Mouse (Mus musculus) CH12.LX (cell line): ENCODE data around the gene Agl. TPM values are rescaled to one million over a fixed set of nuclear protein-coding genes. Genes with fewer than 3 reads are reported as not detected.

ENCODE experiments used
- DNase-seq: peaks from one replicate; pipeline ENCODE4 v3.0.0-alpha.2; 2013; ENCODE audit errors: extremely low read depth
- H3K27ac ChIP-seq: 2 replicates; pipeline ENCODE4 v1.5.1; 2012; ENCODE audit warnings: low read depth, mild to moderate bottlenecking, control low read depth, moderate library complexity; ENCODE audit not compliant: insufficient read depth
- H3K27me3 ChIP-seq: replicated peaks from 2 replicates; pipeline ENCODE3; 2012; ENCODE audit warnings: inconsistent platforms
- H3K36me3 ChIP-seq, 2 experiments: replicated peaks in 1 of 2; 2 replicates each; pipeline versions ENCODE3 to v1.6.1; 2012; ENCODE audit warnings: inconsistent platforms in 1 of 2, low read length in 1 of 2, mild to moderate bottlenecking in 1 of 2, mixed read lengths in 1 of 2, moderate library complexity in 1 of 2; ENCODE audit not compliant: control insufficient read depth in 1 of 2, insufficient read depth in 1 of 2
- H3K4me1 ChIP-seq, 2 experiments: 2 replicates each; pipeline ENCODE4 v1.6.1; 2012; ENCODE audit warnings: inconsistent platforms in 1 of 2, moderate library complexity in 1 of 2; ENCODE audit not compliant: insufficient read depth in 2 of 2, control insufficient read depth in 1 of 2
- H3K4me2 ChIP-seq: 2 replicates; pipeline ENCODE4 v1.6.1; 2012; ENCODE audit warnings: low read depth, mild to moderate bottlenecking, control low read depth; ENCODE audit not compliant: poor library complexity, insufficient read depth, severe bottlenecking
- H3K4me3 ChIP-seq, 3 experiments: fragments of 150-350 bp in 1 of 3; sonication (generic) in 1 of 3; replicated peaks in 1 of 3; 2 replicates each; pipeline versions ENCODE3 to v1.5.1; 2011 to 2012; ENCODE audit warnings: low read depth in 2 of 3, low read length in 2 of 3, mild to moderate bottlenecking in 2 of 3, moderate library complexity in 2 of 3, control low read depth in 1 of 3, improper control_type of control experiment in 1 of 3, inconsistent platforms in 1 of 3, mixed read lengths in 1 of 3; ENCODE audit not compliant: poor library complexity in 1 of 3
- H3K79me2 ChIP-seq: replicated peaks from 2 replicates; pipeline ENCODE4 v1.6.1; 2012; ENCODE audit warnings: mild to moderate bottlenecking, moderate library complexity; ENCODE audit not compliant: control insufficient read depth, poor library complexity, insufficient read depth, severe bottlenecking; ENCODE audit errors: extremely low read depth
- H3K9ac ChIP-seq: 2 replicates; pipeline ENCODE4 v1.6.1; 2012; ENCODE audit warnings: low read depth, mild to moderate bottlenecking, control low read depth, moderate library complexity; ENCODE audit not compliant: insufficient read depth
- H3K9me3 ChIP-seq: replicated peaks from 2 replicates; pipeline ENCODE3; 2012; ENCODE audit warnings: low read length, inconsistent platforms, mixed read lengths
- BHLHE40 ChIP-seq: IDR thresholded peaks from 2 replicates; pipeline ENCODE4 v1.6.1; 2011; ENCODE audit warnings: mild to moderate bottlenecking, low read depth, low read length, improper control_type of control experiment
- CHD1 ChIP-seq: IDR thresholded peaks from 2 replicates; pipeline ENCODE4 v1.6.1; 2012; ENCODE audit warnings: low read depth, low read length, improper control_type of control experiment, inconsistent platforms
- CHD2 ChIP-seq: IDR thresholded peaks from 2 replicates; pipeline ENCODE4 v1.6.1; 2011; ENCODE audit warnings: low read length, improper control_type of control experiment
- CTCF ChIP-seq, 2 experiments: IDR thresholded peaks in 1 of 2; conservative IDR thresholded peaks in 1 of 2; 2 replicates each; pipeline ENCODE4 v1.5.1; 2011 to 2012; ENCODE audit warnings: low read depth in 2 of 2, low read length in 2 of 2, improper control_type of control experiment in 1 of 2, inconsistent platforms in 1 of 2, mild to moderate bottlenecking in 1 of 2, moderate library complexity in 1 of 2
- E2F4 ChIP-seq: IDR thresholded peaks from 2 replicates; pipeline ENCODE4 v1.6.1; 2011; ENCODE audit warnings: low read depth, low read length, improper control_type of control experiment; ENCODE audit not compliant: insufficient replicate concordance
- ELF1 ChIP-seq: IDR thresholded peaks from 2 replicates; pipeline ENCODE4 v1.6.1; 2014; ENCODE audit warnings: low read depth, mild to moderate bottlenecking, inconsistent platforms, low read length, improper control_type of control experiment
- EP300 ChIP-seq: IDR thresholded peaks from 2 replicates; pipeline ENCODE4 v1.6.1; 2011; ENCODE audit warnings: low read length, improper control_type of control experiment
- ETS1 ChIP-seq: conservative IDR thresholded peaks from 2 replicates; pipeline ENCODE4 v1.6.1; 2012; ENCODE audit warnings: low read depth, mild to moderate bottlenecking, inconsistent platforms, low read length, improper control_type of control experiment, moderate library complexity
- GABPA ChIP-seq: IDR thresholded peaks from 2 replicates; pipeline ENCODE4 v1.6.1; 2012; ENCODE audit warnings: low read depth, low read length, improper control_type of control experiment, inconsistent platforms; ENCODE audit not compliant: insufficient replicate concordance
- HCFC1 ChIP-seq: IDR thresholded peaks from 2 replicates; pipeline ENCODE4 v1.6.1; 2012; ENCODE audit warnings: low read depth, mild to moderate bottlenecking, inconsistent platforms, low read length, improper control_type of control experiment
- IRF4 ChIP-seq: IDR thresholded peaks from 2 replicates; pipeline ENCODE4 v1.6.1; 2014; ENCODE audit warnings: low read depth, mild to moderate bottlenecking, inconsistent platforms, low read length, improper control_type of control experiment
- JUN ChIP-seq: IDR thresholded peaks from 2 replicates; pipeline ENCODE4 v1.6.1; 2011; ENCODE audit warnings: low read depth, mild to moderate bottlenecking, low read length, improper control_type of control experiment, moderate library complexity; ENCODE audit not compliant: insufficient read depth
- JUND ChIP-seq: conservative IDR thresholded peaks from 2 replicates; pipeline ENCODE4 v1.6.1; 2011; ENCODE audit warnings: low read depth, low read length, improper control_type of control experiment
- KAT2A ChIP-seq: IDR thresholded peaks from 2 replicates; pipeline ENCODE4 v1.6.1; 2012; ENCODE audit warnings: low read length, improper control_type of control experiment, inconsistent platforms; ENCODE audit not compliant: insufficient replicate concordance
- MAFK ChIP-seq: IDR thresholded peaks from 2 replicates; pipeline ENCODE4 v1.6.1; 2011; ENCODE audit warnings: low read length, improper control_type of control experiment; ENCODE audit not compliant: insufficient replicate concordance
- MAX ChIP-seq: IDR thresholded peaks from 2 replicates; pipeline ENCODE4 v1.6.1; 2011; ENCODE audit warnings: low read length, improper control_type of control experiment
- MAZ ChIP-seq: IDR thresholded peaks from 2 replicates; pipeline ENCODE4 v1.6.1; 2012; ENCODE audit warnings: low read depth, mild to moderate bottlenecking, inconsistent platforms, low read length, improper control_type of control experiment, moderate library complexity
- MEF2A ChIP-seq: IDR thresholded peaks from 2 replicates; pipeline ENCODE4 v1.6.1; 2014; ENCODE audit warnings: low read depth, mild to moderate bottlenecking, inconsistent platforms, low read length, improper control_type of control experiment, borderline replicate concordance
- MXI1 ChIP-seq: IDR thresholded peaks from 2 replicates; pipeline ENCODE4 v1.6.1; 2011; ENCODE audit warnings: mild to moderate bottlenecking, low read depth, low read length, improper control_type of control experiment
- MYC ChIP-seq: IDR thresholded peaks from 2 replicates; pipeline ENCODE4 v1.6.1; 2011; ENCODE audit warnings: low read depth, mild to moderate bottlenecking, improper control_type of control experiment, low read length
- NELFE ChIP-seq: IDR thresholded peaks from 2 replicates; pipeline ENCODE4 v1.6.1; 2011; ENCODE audit warnings: low read depth, low read length, improper control_type of control experiment
- NRF1 ChIP-seq: IDR thresholded peaks from 2 replicates; pipeline ENCODE4 v1.6.1; 2014; ENCODE audit warnings: low read depth, mild to moderate bottlenecking, inconsistent platforms, low read length, improper control_type of control experiment, moderate library complexity
- PAX5 ChIP-seq: IDR thresholded peaks from 2 replicates; pipeline ENCODE4 v1.6.1; 2012; ENCODE audit warnings: low read length, inconsistent platforms, mixed read lengths
- POLR2A ChIP-seq: IDR thresholded peaks from 2 replicates; pipeline ENCODE4 v1.6.1; 2011; ENCODE audit warnings: low read depth, mild to moderate bottlenecking, improper control_type of control experiment, low read length
- POLR2AphosphoS2 ChIP-seq: IDR thresholded peaks from 2 replicates; pipeline ENCODE4 v1.6.1; 2011; ENCODE audit warnings: low read depth, low read length, improper control_type of control experiment
- RAD21 ChIP-seq: IDR thresholded peaks from 2 replicates; pipeline ENCODE4 v1.6.1; 2011; ENCODE audit warnings: low read depth, mild to moderate bottlenecking, low read length, improper control_type of control experiment, moderate library complexity
- RCOR1 ChIP-seq: conservative IDR thresholded peaks from 2 replicates; pipeline ENCODE4 v1.6.1; 2012; ENCODE audit warnings: low read depth, mild to moderate bottlenecking, inconsistent platforms, low read length, improper control_type of control experiment
- SIN3A ChIP-seq: IDR thresholded peaks from 2 replicates; pipeline ENCODE4 v1.6.1; 2012; ENCODE audit warnings: low read length, improper control_type of control experiment, inconsistent platforms
- SMC3 ChIP-seq: IDR thresholded peaks from 2 replicates; pipeline ENCODE4 v1.6.1; 2011; ENCODE audit warnings: low read depth, low read length, improper control_type of control experiment
- TBP ChIP-seq: conservative IDR thresholded peaks from 2 replicates; pipeline ENCODE4 v1.6.1; 2011; ENCODE audit warnings: low read depth, low read length, improper control_type of control experiment
- TCF12 ChIP-seq: IDR thresholded peaks from 2 replicates; pipeline ENCODE4 v1.6.1; 2014; ENCODE audit warnings: low read depth, mild to moderate bottlenecking, inconsistent platforms, low read length, improper control_type of control experiment
- UBTF ChIP-seq: IDR thresholded peaks from 2 replicates; pipeline ENCODE4 v1.6.1; 2012; ENCODE audit warnings: low read depth, mild to moderate bottlenecking, inconsistent platforms, low read length, improper control_type of control experiment, moderate library complexity
- USF1 ChIP-seq: IDR thresholded peaks from 2 replicates; pipeline ENCODE4 v1.6.1; 2014; ENCODE audit warnings: low read depth, mild to moderate bottlenecking, inconsistent platforms, low read length, improper control_type of control experiment
- USF2 ChIP-seq: conservative IDR thresholded peaks from 2 replicates; pipeline ENCODE4 v1.6.1; 2011; ENCODE audit warnings: low read depth, low read length, improper control_type of control experiment
- ZC3H11A ChIP-seq: IDR thresholded peaks from 2 replicates; pipeline ENCODE4 v1.6.1; 2012; ENCODE audit warnings: low read depth, mild to moderate bottlenecking, inconsistent platforms, low read length, improper control_type of control experiment
- ZKSCAN1 ChIP-seq: IDR thresholded peaks from 2 replicates; pipeline ENCODE4 v1.6.1; 2012; ENCODE audit warnings: low read depth, inconsistent platforms, low read length, improper control_type of control experiment, borderline replicate concordance
- ZMIZ1 ChIP-seq: IDR thresholded peaks from 2 replicates; pipeline ENCODE4 v1.6.1; 2012; ENCODE audit warnings: low read depth, mild to moderate bottlenecking, inconsistent platforms, low read length, improper control_type of control experiment
- ZNF384 ChIP-seq: IDR thresholded peaks from 2 replicates; pipeline ENCODE4 v1.6.1; 2012; ENCODE audit warnings: low read depth, low read length, improper control_type of control experiment, inconsistent platforms
- dilution Hi-C: fragments of 300-500 bp; cut with MboI; formaldehyde crosslinking; loops from 2 replicates; pipeline ENCODE4 v1.14.3; 2020; ENCODE audit warnings: low sequenced_read_pairs; ENCODE audit not compliant: extremely low pct_unique_long_range_greater_than_20kb, extremely low pct_ligation_motif_present
- in situ Hi-C: fragments of 300-500 bp; cut with MboI; formaldehyde crosslinking; loops from 3 replicates; pipeline ENCODE4 v1.14.3; 2019; ENCODE audit warnings: low sequenced_read_pairs, low pct_ligation_motif_present, low pct_unique_long_range_greater_than_20kb, mixed read lengths
- polyA plus RNA-seq: library from polyadenylated mRNA; unstranded; fragments of >175 nt; gene quantifications from 2 replicates; pipeline ENCODE4 v1.2.1, GENCODE M21; 2012; ENCODE audit warnings: low read depth; ENCODE audit not compliant: insufficient read length
- total RNA-seq, 2 experiments: library from RNA; depleted of rRNA; stranded (reverse); fragments of 300-350 nt in 1 of 2; fragments of >200 nt in 1 of 2; gene quantifications; 2 replicates each; pipeline ENCODE4 v1.2.3; 2012 to 2014

Agl gene
- 3.2 and 4.7 TPM in 2 replicates for total RNA-seq (2012; rRNA removed)
- total RNA-seq (2014; rRNA removed): 5.2 and 5.7 TPM in 2 replicates
- polyA plus RNA-seq: 5.7 and 5.8 TPM in 2 replicates

GRCm38 (mm10) chr3:116807811-116808506 is at the start of gene Agl:
TSS of gene Agl (minus strand) at chr3:116808166.
- no peaks in the 10 kb centered on the region for H3K27me3 ChIP-seq
- H3K4me2 ChIP-seq: peak within 1 kb of the TSS; percentile 69
- H3K9me3 ChIP-seq: no peaks in the 10 kb centered on the region
- H3K27ac ChIP-seq: no peak within 1 kb of the TSS; the same call in 1 of the 2 replicates
- H3K4me1 ChIP-seq: peaks cover 2 to 14% of the 10 kb centered on the region in 2 experiments; a peak in 3 of 4 replicates
- in situ Hi-C loops: no loop called here
- H3K4me3 ChIP-seq: peak within 1 kb of the TSS; percentile 87 to 98 (median 88)
- DNase-seq: peak; percentile 95
- H3K36me3 ChIP-seq: peaks cover 2 to 9% of the 10 kb centered on the region in 2 experiments
- H3K9ac ChIP-seq: peak within 1 kb of the TSS; percentile 85
- no peaks in the 10 kb centered on the region for H3K79me2 ChIP-seq
- TF ChIP-seq POLR2A (peak; percentile 91), ZMIZ1 (peak; percentile 86), ZKSCAN1 (no peak), JUND (no peak), ETS1 (no peak), NRF1 (no peak), E2F4 (no peak), MAFK (no peak), TCF12 (peak; percentile 75), PAX5 (no peak), TBP (no peak), CHD2 (peak; percentile 99), UBTF (no peak), MYC (no peak), JUN (no peak), CTCF (conservative IDR thresholded peaks at IDR 0.05 in 1 of 2, IDR thresholded peaks at IDR 0.05 in 1 of 2; ENCODE audit: low read depth in 2 of 2, low read length in 2 of 2) (no peak), GABPA (no peak), USF1 (no peak), EP300 (no peak), MAX (0 out of 2 replicates have a peak, but pooled peaks have one; percentile 10), CHD1 (no peak), ELF1 (peak; percentile 95), ZC3H11A (no peak), HCFC1 (peak; percentile 66), RAD21 (no peak), MEF2A (peak; percentile 49; the same call in 1 of the 2 replicates), IRF4 (peak; percentile 11; the same call in 1 of the 2 replicates), SIN3A (peak; percentile 73), BHLHE40 (0 out of 2 replicates have a peak, but pooled peaks have one; percentile 6), SMC3 (no peak), POLR2AphosphoS2 (peak; percentile 75; the same call in 1 of the 2 replicates), KAT2A (no peak), RCOR1 (no peak), USF2 (no peak), MXI1 (no peak; the same call in 1 of the 2 replicates), ZNF384 (no peak), MAZ (peak; percentile 91; the same call in 1 of the 2 replicates), NELFE (peak; percentile 96)
- TF ChIP-seq, all 38 proteins: peak for 14
- dilution Hi-C loops: no loop called here
